Mouse (Mus musculus): ENCODE results near the gene Qpctl. TPM values are rescaled to one million over a fixed set of nuclear protein-coding genes. Genes with fewer than 3 reads are reported as not detected.

Gene Qpctl
- polyA plus RNA-seq, 1 experiment, result 0.66 TPM

- H3K36me3 ChIP-seq (ENCODE audit: control insufficient read depth), result peaks cover 3% of the 10 kb centered on the region; the same call in 1 of the 2 replicates
- no peaks in the 10 kb centered on the region for H3K9me3 ChIP-seq (ENCODE audit: control insufficient read depth, low read length)
- no peak overlapping the region for H3K4me3 ChIP-seq (replicated peaks)
- H3K4me1 ChIP-seq (ENCODE audit: control insufficient read depth), result peaks cover 55% of the 10 kb centered on the region
- peaks cover 53% of the 10 kb centered on the region for H3K27me3 ChIP-seq (ENCODE audit: control insufficient read depth)
- TF ChIP-seq TAL1 (IDR thresholded peaks at IDR 0.05; ENCODE audit: low read length) (no peak), GATA1 (IDR thresholded peaks at IDR 0.05; ENCODE audit: low read length) (no peak)
Observed at GRCm38 (mm10) chr7:19097217-19097616, 51.9 kb downstream of the Qpctl start.

DNA sequence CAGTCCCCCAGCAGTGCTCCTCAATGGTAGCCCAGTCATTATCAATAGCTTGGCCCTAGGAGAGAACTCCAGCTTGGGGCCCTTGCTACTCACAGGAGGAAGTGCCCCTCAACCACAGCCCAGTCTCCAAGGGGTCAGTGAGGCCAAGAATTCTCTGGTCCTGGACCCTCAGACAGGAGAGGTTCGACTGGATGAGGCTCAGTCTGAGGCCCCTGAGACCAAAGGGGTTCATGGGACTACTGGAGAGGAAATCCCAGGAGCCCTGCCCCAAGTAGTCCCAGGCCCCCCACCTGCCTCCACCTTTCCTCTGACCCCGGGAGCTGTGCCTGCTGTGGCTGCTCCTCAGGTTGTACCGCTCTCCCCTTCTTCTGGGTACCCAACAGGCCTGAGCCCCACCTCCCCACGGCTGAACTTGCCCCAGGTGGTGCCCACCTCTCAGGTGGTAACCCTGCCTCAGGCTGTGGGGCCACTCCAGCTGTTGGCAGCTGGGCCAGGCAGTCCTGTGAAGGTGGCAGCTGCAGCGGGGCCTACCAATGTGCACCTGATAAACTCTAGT lies 52.6 kb downstream of the Qpctl start:
- H3K27me3 ChIP-seq (ENCODE audit: control insufficient read depth), result peaks cover 57% of the 10 kb centered on the region
- TF ChIP-seq GATA1 (IDR thresholded peaks at IDR 0.05; ENCODE audit: low read length) (no peak), TAL1 (IDR thresholded peaks at IDR 0.05; ENCODE audit: low read length) (no peak)
- no peak overlapping the region for H3K4me3 ChIP-seq (replicated peaks)
- H3K4me1 ChIP-seq (ENCODE audit: control insufficient read depth), result peaks cover 58% of the 10 kb centered on the region
- no peaks in the 10 kb centered on the region for H3K9me3 ChIP-seq (ENCODE audit: control insufficient read depth, low read length)
- peaks cover 3% of the 10 kb centered on the region; the same call in 1 of the 2 replicates for H3K36me3 ChIP-seq (ENCODE audit: control insufficient read depth)

- Histone ChIP-seq H3K36me3 (ENCODE audit: control insufficient read depth) (peaks cover 3% of the 10 kb centered on the region), H3K9me3 (ENCODE audit: control insufficient read depth, low read length) (no peaks in the 10 kb centered on the region), H3K27me3 (ENCODE audit: control insufficient read depth) (peaks cover 61% of the 10 kb centered on the region), H3K4me1 (ENCODE audit: control insufficient read depth) (peaks cover 58% of the 10 kb centered on the region), H3K4me3 (replicated peaks) (peak overlapping the region; percentile 74)
- TF ChIP-seq GATA1 (IDR thresholded peaks at IDR 0.05; ENCODE audit: low read length), result no peak
- no peak for TF ChIP-seq TAL1 (IDR thresholded peaks at IDR 0.05; ENCODE audit: low read length)
Observed at GRCm38 (mm10) chr7:19095751-19096110, 53.4 kb downstream of the Qpctl start.

- Histone ChIP-seq H3K36me3 (ENCODE audit: control insufficient read depth) (peaks cover 5% of the 10 kb centered on the region), H3K4me1 (ENCODE audit: control insufficient read depth) (peaks cover 58% of the 10 kb centered on the region), H3K27me3 (ENCODE audit: control insufficient read depth) (peaks cover 61% of the 10 kb centered on the region), H3K9me3 (ENCODE audit: control insufficient read depth, low read length) (no peaks in the 10 kb centered on the region), H3K4me3 (replicated peaks) (peak overlapping the region; percentile 74)
- no peak for TF ChIP-seq TAL1 (IDR thresholded peaks at IDR 0.05; ENCODE audit: low read length)
- no peak for TF ChIP-seq GATA1 (IDR thresholded peaks at IDR 0.05; ENCODE audit: low read length)
Observed at GRCm38 (mm10) chr7:19094826-19095750, 54.0 kb downstream of the Qpctl start.

- Histone ChIP-seq H3K9me3 (ENCODE audit: control insufficient read depth, low read length) (no peaks in the 10 kb centered on the region), H3K36me3 (ENCODE audit: control insufficient read depth) (peaks cover 5% of the 10 kb centered on the region), H3K27me3 (ENCODE audit: control insufficient read depth) (peaks cover 61% of the 10 kb centered on the region), H3K4me3 (replicated peaks) (peak within 1 kb of the TSS; percentile 74), H3K4me1 (ENCODE audit: control insufficient read depth) (peaks cover 58% of the 10 kb centered on the region)
- TF ChIP-seq GATA1 (IDR thresholded peaks at IDR 0.05; ENCODE audit: low read length) (no peak), TAL1 (IDR thresholded peaks at IDR 0.05; ENCODE audit: low read length) (no peak)
Observed at GRCm38 (mm10) chr7:19094471-19094825, 54.6 kb downstream of the Qpctl start, which contains the start of gene Six5. Gene Six5 (plus strand): TSS chr7:19094594.

- Histone ChIP-seq H3K4me3 (replicated peaks) (peak overlapping the region; percentile 74), H3K27me3 (ENCODE audit: control insufficient read depth) (peaks cover 58% of the 10 kb centered on the region), H3K36me3 (ENCODE audit: control insufficient read depth) (peaks cover 5% of the 10 kb centered on the region), H3K4me1 (ENCODE audit: control insufficient read depth) (peaks cover 60% of the 10 kb centered on the region), H3K9me3 (ENCODE audit: control insufficient read depth, low read length) (no peaks in the 10 kb centered on the region)
- TF ChIP-seq GATA1 (IDR thresholded peaks at IDR 0.05; ENCODE audit: low read length), result no peak
- TF ChIP-seq TAL1 (IDR thresholded peaks at IDR 0.05; ENCODE audit: low read length), result no peak
Observed at GRCm38 (mm10) chr7:19093537-19094385, 55.3 kb downstream of the Qpctl start.

GRCm38 (mm10) chr7:19093174-19093521 lies 55.9 kb downstream of the Qpctl start:
- Histone ChIP-seq H3K36me3 (ENCODE audit: control insufficient read depth) (peaks cover 6% of the 10 kb centered on the region), H3K4me1 (ENCODE audit: control insufficient read depth) (peaks cover 66% of the 10 kb centered on the region), H3K27me3 (ENCODE audit: control insufficient read depth) (peaks cover 57% of the 10 kb centered on the region), H3K9me3 (ENCODE audit: control insufficient read depth, low read length) (no peaks in the 10 kb centered on the region), H3K4me3 (replicated peaks) (peak overlapping the region; percentile 74)
- TF ChIP-seq GATA1 (IDR thresholded peaks at IDR 0.05; ENCODE audit: low read length) (no peak), TAL1 (IDR thresholded peaks at IDR 0.05; ENCODE audit: low read length) (no peak)

DNA sequence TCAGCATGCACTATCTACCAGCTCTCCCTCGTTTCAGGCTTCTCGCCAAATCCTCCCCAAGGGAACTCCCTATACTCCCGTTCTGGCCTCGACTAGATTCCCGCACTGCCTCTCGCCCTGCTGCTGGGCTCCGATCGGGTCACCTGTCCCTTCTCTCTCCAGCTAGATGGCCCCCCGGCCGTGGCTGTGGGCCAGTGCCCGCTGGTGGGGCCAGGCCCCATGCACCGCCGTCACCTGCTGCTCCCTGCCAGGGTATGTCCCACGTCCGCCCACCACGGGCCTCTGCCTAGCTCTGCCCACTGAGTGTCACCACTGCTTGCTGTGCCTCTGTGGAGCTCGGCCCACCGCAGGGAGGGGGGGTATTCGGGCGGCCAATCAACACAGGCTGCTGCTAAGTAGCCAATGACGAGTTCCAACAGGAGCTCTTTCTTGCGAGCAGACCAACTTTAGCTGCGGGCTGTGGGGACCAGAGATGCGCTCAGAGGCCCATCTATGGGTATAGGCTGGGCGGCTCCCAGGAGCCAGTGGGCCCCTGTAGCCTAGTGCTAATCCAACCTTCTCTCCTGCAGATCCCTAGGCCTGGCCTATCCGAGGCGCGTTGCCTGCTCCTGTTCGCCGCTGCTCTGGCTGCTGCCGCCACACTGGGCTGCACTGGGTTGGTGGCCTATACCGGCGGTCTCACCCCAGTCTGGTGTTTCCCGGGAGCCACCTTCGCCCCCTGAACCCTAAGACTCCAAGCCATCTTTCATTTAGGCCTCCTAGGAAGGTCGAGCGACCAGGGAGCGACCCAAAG lies 56.5 kb downstream of the Qpctl start:
- peaks cover 11% of the 10 kb centered on the region for H3K36me3 ChIP-seq (ENCODE audit: control insufficient read depth)
- peak overlapping the region; percentile 74 for H3K4me3 ChIP-seq (replicated peaks)
- H3K4me1 ChIP-seq (ENCODE audit: control insufficient read depth), result peaks cover 69% of the 10 kb centered on the region
- TF ChIP-seq GATA1 (IDR thresholded peaks at IDR 0.05; ENCODE audit: low read length), result no peak
- no peak for TF ChIP-seq TAL1 (IDR thresholded peaks at IDR 0.05; ENCODE audit: low read length)
- H3K27me3 ChIP-seq (ENCODE audit: control insufficient read depth), result peaks cover 52% of the 10 kb centered on the region
- H3K9me3 ChIP-seq (ENCODE audit: control insufficient read depth, low read length), result no peaks in the 10 kb centered on the region
